Mouse (Mus musculus) common myeloid progenitor, adult 5-6 weeks (primary cell): ENCODE measurements around the gene Ppie. TPM values are rescaled to one million over a fixed set of nuclear protein-coding genes. Genes with fewer than 3 reads are reported as not detected.
A peak's percentile ranks its signal among the peaks of the same experiment; 100 is the strongest.
"Not testable (repeated sequence)": the region's sequence is repeated elsewhere in the genome, so short reads cannot be mapped to it uniquely, and the experiment has no call there.

Experiments
- ATAC-seq: replicated peaks from 2 replicates; pipeline ENCODE4 v1.8.0; 2016; ENCODE audit warnings: low read depth, mild to moderate bottlenecking, moderate TSS enrichment, inconsistent platforms; ENCODE audit not compliant: poor library complexity, severe bottlenecking
- total RNA-seq: library from RNA; stranded (forward); fragments of 200-1000, 187-1606 nt; gene quantifications from 2 replicates; pipeline ENCODE4 v1.2.3, GENCODE M21; 2017

The Ppie gene
- total RNA-seq, 1 experiment from 2014 or later: 72.2 TPM

- peak; percentile 43 for ATAC-seq
Observed at GRCm38 (mm10) chr4:123116640-123117039, 23.1 kb downstream of the Ppie start.

- ATAC-seq: no peak
Observed at GRCm38 (mm10) chr4:123116011-123116410, 23.7 kb downstream of the Ppie start, which contains the start of gene Oxct2b. Gene Oxct2b, plus strand, starts transcription at chr4:123116266.

DNA sequence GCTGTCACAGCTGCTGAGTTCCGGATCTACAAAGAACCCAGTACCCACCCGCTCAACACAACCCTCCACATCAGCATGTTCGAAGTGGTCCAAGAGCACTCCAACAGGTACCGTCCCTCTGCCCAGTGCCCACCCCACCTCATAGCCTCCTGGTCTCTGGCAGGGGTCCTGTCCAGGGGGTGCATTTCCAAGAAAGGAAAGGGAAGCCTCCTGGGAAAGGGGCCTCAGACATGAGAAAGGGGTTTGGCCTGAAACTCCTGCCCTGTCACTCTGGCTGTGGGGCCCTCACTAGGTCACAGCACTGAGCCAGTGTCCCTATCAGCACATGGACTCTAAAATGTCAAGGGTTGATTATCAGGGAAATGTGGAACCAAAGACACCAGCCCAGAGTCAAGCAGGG lies 25.1 kb downstream of the Ppie start:
- not testable (repeated sequence) for ATAC-seq

DNA sequence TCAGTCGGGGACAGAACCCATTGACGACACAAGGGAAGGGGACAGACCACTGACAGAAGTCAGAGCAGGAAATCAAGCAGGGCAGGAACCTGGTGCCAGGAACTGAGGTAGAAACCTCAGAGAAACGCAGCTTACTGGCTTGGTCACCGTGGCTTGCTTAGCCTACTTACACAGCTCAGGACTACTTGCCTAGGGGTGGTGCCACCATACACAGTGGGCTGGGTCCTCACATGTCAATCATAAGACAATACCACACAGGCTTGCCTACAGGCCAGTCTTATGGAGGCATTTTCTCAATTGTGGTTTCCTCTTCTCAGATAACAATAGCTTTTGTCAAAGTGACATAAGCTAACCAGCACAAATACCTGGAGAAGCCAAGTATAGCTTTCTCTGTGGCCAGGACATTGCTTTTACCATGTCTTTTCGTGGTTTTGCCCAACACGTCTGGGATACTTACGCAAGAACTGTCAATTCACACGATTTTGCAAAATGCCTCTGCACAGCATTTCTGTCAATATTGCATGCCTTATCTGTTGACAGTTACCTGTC lies 27.5 kb downstream of the Ppie start:
- ATAC-seq: peak; percentile 70

DNA sequence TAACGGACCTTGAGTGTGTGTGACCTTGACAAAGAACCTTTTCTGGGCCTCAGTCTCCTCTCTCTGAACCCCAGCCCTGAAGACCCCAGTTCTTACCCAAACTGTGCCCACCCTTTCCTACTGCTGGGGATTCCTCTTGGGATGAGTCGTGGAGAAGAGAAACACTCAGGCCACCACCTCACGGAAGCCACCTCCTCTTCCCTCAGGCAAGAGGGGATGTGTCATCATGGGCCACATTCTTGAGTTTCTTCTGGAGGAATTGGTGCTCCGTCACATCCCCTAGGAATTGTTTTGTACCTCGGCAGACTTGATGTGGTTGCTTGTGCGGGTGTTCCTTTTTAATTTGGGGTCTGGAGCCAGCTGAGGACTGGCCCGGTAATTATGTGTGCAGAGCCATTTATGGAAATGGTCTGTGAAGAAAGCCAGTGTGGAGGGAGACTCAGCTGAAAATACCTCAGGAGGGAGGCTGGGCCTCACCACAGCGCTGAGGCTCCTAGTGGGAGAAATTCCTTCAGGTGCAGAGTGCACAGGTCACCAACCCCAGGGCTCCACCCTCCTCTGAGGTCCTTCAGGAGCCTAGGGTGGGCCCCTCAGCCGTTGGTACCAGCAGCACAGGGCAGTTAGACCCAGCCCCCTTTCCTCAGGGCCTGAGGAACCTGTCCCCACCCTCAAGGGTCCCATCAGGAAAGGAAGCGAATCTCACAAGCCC lies 28.3 kb downstream of the Ppie start:
- not testable (repeated sequence) for ATAC-seq

DNA sequence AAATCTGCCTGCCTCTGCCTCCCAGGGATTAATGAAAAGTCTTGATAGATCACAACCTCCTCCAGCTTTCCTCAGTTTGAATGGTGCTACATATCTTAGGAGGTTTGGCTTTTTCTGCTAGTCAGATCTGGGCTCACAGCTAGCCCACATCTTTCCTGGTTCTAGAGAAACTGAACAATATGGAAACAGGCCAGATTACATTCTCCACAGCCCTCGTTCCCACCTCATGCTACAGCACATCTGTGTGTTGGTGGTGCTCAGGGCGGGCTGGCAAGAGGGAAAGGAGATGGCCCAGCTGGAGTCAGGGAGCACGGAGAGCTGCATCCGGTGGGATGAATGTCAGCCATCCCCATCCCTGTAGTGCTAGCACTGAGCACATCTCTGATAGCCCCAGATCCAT lies 29.0 kb downstream of the Ppie start:
- ATAC-seq: no peak

DNA sequence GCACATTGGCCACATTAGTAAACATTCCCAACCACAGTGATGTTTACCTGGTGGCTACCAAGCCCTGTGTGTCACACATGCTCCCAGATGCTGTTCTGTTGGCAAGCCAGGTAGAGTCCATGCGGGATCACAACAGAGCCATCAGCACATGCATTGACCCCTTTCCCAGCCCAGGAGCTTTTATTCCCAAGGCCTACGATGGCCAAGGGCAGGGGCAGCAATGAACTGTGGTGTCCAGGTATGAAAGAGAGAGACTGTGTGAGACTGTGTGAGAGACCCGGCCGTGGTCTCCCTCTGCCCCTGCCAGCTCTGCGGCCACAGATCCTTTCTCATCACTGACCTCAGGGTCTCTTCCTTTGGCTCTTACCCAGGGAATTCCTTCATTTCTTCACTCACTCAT lies 31.7 kb downstream of the Ppie start:
- no peak for ATAC-seq

GRCm38 (mm10) chr4:123106864-123107263 lies 32.9 kb downstream of the Ppie start:
- ATAC-seq: no peak

DNA sequence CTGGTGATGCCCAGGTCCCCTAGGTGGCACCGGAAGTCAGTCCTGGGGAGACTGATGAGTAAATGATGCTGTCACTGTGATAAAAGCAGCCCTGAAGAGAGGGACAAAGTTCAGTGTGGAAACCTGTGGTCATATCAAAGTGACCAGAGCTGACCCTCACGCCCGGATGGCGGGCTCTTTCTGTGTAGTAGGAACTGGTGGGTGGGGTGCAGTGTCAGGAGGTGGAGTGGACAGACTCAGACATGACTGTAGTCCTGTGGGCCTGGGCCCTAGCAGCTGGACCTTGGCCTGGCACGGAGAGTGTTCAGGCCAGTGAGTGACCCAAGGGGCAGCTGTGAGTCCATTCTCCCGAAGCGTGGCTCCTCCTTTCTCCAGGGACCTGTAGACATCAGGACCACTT lies 33.8 kb downstream of the Ppie start:
- not testable (repeated sequence) for ATAC-seq

GRCm38 (mm10) chr4:123105451-123105790 lies 34.3 kb downstream of the Ppie start:
- ATAC-seq: no peak

DNA sequence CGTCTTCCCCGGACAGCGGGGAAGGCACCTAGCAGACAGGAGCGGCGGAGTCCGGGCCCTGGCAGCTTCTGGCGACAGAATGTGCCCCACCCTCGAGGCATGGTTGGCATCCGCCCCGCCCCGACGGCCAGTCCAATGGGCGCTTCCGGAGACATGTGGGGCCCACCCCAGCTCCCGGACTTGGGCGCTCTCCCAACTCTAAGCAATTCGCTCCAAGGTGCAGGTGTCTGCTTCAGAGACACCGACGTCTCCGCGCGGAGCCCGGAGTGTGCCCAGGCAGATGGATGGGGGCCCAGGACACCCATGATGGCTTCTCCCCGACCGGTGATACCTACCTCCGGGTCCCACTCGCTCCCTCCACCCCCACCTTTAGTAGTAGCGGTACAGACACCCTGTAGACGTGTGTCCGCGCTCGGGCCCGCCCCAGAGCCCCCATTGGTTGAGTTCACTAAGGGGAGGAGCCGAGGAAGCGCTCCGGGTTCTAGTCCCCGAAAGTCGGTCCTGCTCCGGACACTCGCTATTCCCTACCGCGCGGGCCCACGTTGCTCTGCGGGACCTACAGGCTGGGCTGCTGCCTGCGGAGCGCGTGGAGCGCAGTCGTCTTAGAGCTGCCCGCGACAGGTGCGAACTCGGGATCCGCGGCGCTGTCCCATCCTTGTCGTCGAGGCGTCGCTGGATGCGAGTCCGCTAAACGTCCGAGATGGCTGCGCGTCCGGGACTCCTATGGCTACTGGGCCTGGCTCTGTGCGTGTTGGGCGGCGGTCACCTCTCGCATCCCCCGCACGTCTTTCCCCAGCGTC lies 34.9 kb downstream of the Ppie start, which contains the start of gene Bmp8b:
Bmp8b (plus strand) TSS at position 515 of the 800 bp plus-strand sequence.
- no peak; the same call in 1 of the 2 replicates for ATAC-seq

- ATAC-seq: no peak
Observed at GRCm38 (mm10) chr4:123093869-123094268, 45.9 kb downstream of the Ppie start.

- no peak for ATAC-seq
Observed at GRCm38 (mm10) chr4:123093064-123093776, 46.5 kb downstream of the Ppie start.

DNA sequence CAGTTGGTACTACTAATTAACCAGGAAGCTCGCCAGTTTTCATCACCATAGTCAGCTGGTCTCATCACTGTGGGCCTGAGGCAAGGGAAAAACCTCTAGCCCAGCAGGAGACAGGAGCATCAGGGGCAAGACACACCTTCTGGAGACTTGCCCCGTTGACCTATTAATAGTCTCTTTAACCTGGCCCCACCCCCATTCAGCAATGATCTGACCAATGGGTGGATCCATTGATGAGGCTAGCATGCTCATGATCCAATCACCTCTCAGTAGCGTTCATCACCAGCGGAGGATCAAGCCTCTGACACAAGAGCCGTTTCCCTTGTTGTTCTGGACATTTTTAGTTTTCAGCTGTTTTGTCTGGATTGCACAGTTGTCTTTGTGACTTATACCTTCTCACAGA lies 47.1 kb downstream of the Ppie start:
- no peak for ATAC-seq

DNA sequence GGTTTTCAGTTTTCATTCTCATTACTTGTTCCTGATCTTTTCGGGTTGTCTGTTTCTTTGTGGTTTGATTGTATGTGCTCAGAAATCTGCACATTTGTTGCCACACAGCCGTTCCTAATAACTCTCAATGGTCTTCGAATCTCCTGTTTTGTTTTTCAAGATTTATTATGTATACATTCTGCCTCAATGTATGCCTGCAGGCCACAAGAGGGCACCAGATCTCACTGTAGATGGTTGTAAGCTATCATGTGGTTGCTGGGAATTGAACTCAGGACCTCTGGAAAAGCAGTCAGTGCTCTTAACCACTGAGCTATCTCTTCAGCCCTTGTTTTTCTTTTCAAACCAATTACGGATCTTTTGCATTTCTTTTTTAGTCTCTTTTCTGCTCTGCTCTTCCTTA lies 53.4 kb downstream of the Ppie start:
- no peak for ATAC-seq

DNA sequence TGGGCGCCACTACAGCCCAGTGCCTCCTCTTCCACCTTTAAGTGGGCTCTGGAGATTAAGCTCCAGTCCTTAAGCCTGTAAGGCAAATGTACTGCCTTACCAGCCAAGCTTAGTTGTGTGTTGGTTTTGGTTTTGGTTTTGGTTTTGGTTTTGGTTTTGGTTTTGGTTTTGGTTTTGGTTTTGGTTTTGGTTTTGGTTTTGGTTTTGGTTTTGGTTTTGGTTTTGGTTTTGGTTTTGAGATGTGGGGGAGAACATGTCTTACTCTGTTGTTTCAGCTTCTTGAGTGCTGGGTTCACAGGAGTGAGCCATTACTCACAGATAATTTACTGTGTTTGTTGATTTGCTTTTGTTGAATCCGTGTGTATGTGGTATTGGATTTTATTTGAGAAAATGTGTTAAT lies 54.5 kb downstream of the Ppie start:
- ATAC-seq: no peak

DNA sequence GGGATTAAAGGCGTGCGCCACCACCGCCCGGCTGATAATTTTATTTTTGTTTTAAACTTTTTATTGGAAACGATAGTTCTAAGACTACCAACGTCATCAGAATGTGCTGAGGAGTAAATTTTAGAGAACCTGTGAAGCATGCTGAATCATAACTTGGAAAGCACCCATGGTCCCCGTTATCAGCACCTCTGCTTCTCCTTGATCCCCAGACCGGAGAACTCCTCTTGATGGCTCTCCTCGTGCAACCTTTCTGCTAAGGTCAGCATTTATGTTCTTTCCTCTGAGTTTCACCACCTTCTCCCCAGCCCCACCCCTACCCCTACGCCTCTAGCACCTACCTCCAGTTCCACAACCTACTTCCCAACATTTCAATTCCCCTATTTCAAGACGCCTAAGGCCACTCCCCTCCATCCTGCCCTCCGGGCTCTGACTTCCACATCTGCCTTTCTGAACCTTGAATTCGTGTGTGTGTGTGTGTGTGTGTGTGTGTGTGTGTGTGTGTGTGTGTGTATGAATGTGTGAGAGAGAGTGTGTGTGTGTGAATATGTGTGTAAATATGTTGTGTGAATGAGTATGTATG lies 56.3 kb downstream of the Ppie start:
- ATAC-seq: no peak

DNA sequence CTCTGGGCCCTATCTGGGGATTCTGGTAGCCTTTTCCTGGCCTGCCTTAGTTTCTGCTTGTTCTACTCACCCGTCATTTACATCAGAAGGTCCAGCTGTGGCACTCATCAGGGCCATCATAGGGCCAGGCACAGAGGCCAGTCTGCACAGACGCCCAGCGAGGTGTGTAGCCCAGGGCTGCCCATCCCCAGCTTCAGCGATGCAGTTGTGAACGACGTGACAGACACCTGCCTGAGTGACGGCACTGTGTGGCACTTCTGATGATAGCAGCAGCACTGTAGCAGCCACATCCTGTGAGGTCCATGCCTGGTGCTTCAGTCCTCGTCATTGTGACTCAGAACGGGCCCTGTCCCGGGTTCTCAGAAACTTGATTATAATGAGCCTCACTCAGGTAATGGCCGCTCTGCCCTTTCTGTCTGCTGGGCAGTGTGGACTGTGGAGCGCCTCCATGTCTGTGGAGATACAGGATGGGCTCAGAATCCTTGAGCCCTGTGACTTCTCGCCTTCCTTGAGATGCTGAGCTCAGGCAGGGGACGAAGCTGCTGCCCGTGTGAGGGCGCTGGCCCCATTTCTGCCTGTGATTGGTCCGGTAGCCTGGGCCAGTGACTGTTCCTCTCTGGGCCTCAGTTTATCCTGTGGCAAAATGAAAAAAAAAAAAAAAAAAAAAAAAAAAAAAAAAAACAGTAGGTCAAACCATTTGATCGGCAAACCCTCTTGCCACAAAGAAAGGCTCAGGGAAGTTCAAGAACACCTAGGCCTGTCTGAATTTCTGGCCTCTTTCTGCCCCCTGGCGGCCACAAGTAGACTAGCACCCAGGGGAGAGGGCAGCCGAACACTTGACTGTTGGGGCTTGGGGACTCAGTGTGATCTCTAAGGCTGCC lies 57.2 kb downstream of the Ppie start:
- ATAC-seq: peak; percentile 92

DNA sequence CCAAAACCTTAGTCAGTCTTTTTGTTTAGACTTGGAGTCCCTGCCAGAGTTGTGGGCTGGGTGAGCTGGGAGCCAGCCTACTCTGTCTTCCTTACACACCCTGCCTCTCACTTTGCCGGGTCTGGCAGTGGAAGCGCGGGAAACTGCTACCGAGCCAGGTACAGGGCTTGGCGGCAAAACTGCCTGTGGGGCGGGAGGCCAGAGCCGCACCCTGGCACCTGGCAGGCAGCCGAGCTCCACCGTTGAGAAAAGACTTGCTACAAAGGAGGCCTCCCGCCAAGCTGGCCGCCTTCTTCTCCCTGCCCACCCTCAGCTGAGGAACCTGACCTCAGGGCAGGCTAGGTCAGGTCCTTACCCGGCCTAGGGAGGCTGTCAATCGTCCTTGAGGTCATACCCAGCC lies 59.0 kb downstream of the Ppie start:
- no peak for ATAC-seq
